Mouse (Mus musculus) forebrain, embryonic 16.5 days (tissue): Measurements from ENCODE around the gene Lpin2. TPM values are rescaled to one million over a fixed set of nuclear protein-coding genes. Genes with fewer than 3 reads are reported as not detected.

Source experiments
- ATAC-seq: fragments of 200-750 bp; cut with Nextera tagmentation; 2 replicates; pipeline ENCODE4 v1.8.0; 2017; ENCODE audit warnings: mild to moderate bottlenecking, moderate library complexity
- H3K27ac ChIP-seq: fragments of 300-500 bp; sonication (generic); 2 replicates; pipeline ENCODE4 v1.5.1; 2014; ENCODE audit warnings: low read length, control low read depth
- H3K27me3 ChIP-seq: fragments of 300-500 bp; sonication (generic); replicated peaks from 2 replicates; pipeline ENCODE4 v1.6.1; 2014; ENCODE audit warnings: low read length; ENCODE audit not compliant: control insufficient read depth, insufficient read depth
- H3K36me3 ChIP-seq: fragments of 300-500 bp; sonication (generic); 2 replicates; pipeline ENCODE4 v1.6.1; 2014; ENCODE audit not compliant: control insufficient read depth, insufficient read depth
- H3K4me1 ChIP-seq: fragments of 300-500 bp; sonication (generic); replicated peaks from 2 replicates; pipeline ENCODE4 v1.6.1; 2014; ENCODE audit warnings: low read length; ENCODE audit not compliant: control insufficient read depth, insufficient read depth
- H3K4me2 ChIP-seq: fragments of 300-500 bp; sonication (generic); 2 replicates; pipeline ENCODE4 v1.6.1; 2014; ENCODE audit warnings: mild to moderate bottlenecking, low read length, control low read depth
- H3K4me3 ChIP-seq: fragments of 300-500 bp; sonication (generic); replicated peaks from 2 replicates; pipeline ENCODE4 v1.5.1; 2014; ENCODE audit warnings: mild to moderate bottlenecking, low read length, control low read depth
- H3K9ac ChIP-seq: fragments of 300-500 bp; sonication (generic); replicated peaks from 2 replicates; pipeline ENCODE4 v1.6.1; 2014; ENCODE audit warnings: low read depth, low read length, control low read depth
- H3K9me3 ChIP-seq: fragments of 300-500 bp; sonication (generic); 2 replicates; pipeline ENCODE4 v1.6.1; 2016; ENCODE audit warnings: low read length; ENCODE audit not compliant: control insufficient read depth
- WGBS: fragments of 180-500 bp; shearing (Covaris S2); extraction: QIAGEN DNeasy Blood & Tissue Kit; methylation state at CpG from one replicate; pipeline ENCODE4 v1.1.7; 2014; 5-methylcytosine and 5-hydroxymethylcytosine counted together
- polyA plus RNA-seq: library from polyadenylated mRNA; unstranded; fragments of >200 nt; fragmentation: Nextera tagmentation; extraction: Ambion mirVana; gene quantifications from 2 replicates; pipeline ENCODE4 v1.2.1, GENCODE M21; 2015

Gene Lpin2
- polyA plus RNA-seq, 1 experiment from 2014 or later = 40.1 TPM

DNA sequence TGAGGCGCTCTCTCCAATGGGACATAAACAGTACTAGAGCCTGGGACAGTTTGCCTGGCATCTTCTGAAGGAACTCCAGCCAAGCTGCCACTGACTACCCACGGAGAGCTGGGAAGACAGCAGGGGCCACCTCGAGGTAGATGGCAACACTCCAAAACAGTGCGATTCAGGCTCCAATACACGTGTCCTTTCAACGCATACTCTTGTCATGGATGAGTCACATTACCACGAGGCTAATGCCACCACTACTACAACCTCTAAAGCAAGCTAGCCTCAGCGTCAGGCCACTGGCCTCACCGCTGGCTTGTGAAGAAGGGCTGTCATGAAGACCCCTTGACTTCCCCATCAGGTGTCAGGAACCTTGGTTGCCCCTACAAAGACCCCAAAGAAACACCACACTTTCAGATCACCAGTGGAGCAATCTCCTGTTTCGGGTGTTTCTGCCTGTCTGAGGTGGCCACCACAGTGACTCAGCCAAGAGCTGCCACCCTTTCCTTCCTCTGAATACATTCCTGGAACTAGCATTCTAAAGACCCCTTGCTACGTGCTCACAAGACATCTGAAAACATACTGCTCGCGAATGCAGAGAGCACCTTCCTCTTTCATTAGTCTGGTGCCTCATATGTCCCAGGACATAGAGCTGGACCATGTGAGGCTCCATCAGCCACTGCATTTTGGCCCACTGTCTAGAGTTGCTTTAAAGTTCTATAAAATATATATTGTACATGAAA is 74.6 kb downstream of the Lpin2 start:
- WGBS = 84% methylated on average over 13 of the region's 13 CpGs
- no peaks in the 10 kb centered on the region for H3K4me1 ChIP-seq
- H3K4me3 ChIP-seq = no peak overlapping the region

DNA sequence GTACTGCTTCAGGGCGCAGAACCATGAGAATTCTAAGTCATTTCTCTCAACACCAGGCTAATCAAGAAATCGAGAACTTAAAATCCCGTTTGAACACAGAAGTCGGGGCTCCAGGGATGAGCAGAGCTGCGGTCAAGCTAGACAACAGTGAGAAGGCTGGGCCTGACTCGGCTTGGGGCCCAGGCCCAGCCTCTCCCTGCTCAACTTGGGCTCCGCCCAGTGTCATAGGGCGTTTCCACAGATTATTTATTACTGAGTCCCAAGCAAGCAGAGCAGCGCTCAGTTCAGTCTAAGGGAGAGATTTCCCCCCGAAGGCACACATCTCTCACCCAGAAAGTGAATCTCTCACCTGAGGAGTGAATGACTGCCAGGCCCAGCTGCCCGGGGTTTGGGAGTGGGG is 77.4 kb downstream of the Lpin2 start:
- H3K9ac ChIP-seq = no peak overlapping the region
- H3K27me3 ChIP-seq = no peaks in the 10 kb centered on the region
- no peaks in the 10 kb centered on the region for H3K36me3 ChIP-seq
- no peak overlapping the region for H3K4me3 ChIP-seq
- no peak for ATAC-seq
- H3K4me1 ChIP-seq = no peaks in the 10 kb centered on the region
- H3K4me2 ChIP-seq = no peak overlapping the region
- WGBS = 82% methylated on average over 11 of the region's 11 CpGs
- H3K9me3 ChIP-seq = no peaks in the 10 kb centered on the region
- H3K27ac ChIP-seq = no peak overlapping the region

More for the DNA sequence above, 74.6 kb downstream of the Lpin2 start:
- no peaks in the 10 kb centered on the region for H3K27me3 ChIP-seq
- H3K9me3 ChIP-seq = no peaks in the 10 kb centered on the region
- H3K36me3 ChIP-seq = no peaks in the 10 kb centered on the region
- H3K27ac ChIP-seq = no peak overlapping the region
- no peak overlapping the region for H3K9ac ChIP-seq
- no peak for ATAC-seq
- H3K4me2 ChIP-seq = no peak overlapping the region

DNA sequence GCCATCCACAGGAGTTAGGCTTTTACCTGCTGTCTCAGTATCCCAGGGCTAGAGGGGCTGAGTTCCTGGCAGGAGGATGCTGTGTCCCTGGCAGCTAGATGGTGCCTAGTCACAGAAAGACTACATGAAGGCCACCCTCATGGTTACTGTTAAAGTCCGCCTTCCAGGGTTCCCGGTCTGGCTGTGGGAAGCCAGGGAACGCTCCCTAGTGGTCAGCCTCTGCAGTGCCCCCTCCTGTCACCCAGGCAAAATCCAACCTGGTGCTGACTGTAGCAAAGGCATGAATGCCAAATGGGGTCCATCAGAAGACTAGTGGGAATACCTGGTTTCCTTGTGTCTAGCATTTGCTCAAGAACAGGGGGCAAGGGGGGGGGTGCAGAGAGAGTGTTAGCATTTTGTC is 78.3 kb downstream of the Lpin2 start:
- ATAC-seq = no peak

DNA sequence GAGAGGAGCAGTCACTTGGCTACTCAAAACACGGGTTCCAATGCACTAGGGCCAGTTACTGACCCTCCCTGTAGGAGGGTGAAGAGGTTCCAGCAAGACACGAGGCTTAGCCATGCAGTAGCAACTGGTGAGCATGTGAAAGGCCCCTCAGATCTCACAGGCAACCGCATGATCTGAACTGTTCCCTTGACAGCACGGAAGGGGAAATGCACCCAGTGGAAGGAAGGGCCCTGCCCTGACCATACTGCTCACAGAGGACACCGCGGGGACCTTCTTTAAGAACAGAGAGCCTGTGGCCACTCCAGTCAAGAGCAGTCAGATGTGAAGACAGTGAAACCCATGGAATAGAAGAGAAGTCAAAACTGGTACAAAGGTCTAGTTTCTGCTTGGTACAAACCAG is 80.8 kb downstream of the Lpin2 start:
- ATAC-seq = no peak
- H3K36me3 ChIP-seq = no peaks in the 10 kb centered on the region
- no peak overlapping the region for H3K4me2 ChIP-seq
- WGBS = 86% methylated on average over 6 of the region's 6 CpGs
- H3K9ac ChIP-seq = no peak overlapping the region
- no peaks in the 10 kb centered on the region for H3K9me3 ChIP-seq
- H3K27ac ChIP-seq = no peak overlapping the region
- no peaks in the 10 kb centered on the region for H3K4me1 ChIP-seq
- no peak overlapping the region for H3K4me3 ChIP-seq
- no peaks in the 10 kb centered on the region for H3K27me3 ChIP-seq

More for the DNA sequence above, 78.3 kb downstream of the Lpin2 start:
- Histone ChIP-seq H3K4me3 (no peak overlapping the region), H3K27me3 (no peaks in the 10 kb centered on the region), H3K4me1 (no peaks in the 10 kb centered on the region), H3K9me3 (no peaks in the 10 kb centered on the region), H3K4me2 (no peak overlapping the region), H3K36me3 (no peaks in the 10 kb centered on the region), H3K27ac (no peak overlapping the region), H3K9ac (no peak overlapping the region)
- 33% methylated on average over 3 of the region's 3 CpGs for WGBS

DNA sequence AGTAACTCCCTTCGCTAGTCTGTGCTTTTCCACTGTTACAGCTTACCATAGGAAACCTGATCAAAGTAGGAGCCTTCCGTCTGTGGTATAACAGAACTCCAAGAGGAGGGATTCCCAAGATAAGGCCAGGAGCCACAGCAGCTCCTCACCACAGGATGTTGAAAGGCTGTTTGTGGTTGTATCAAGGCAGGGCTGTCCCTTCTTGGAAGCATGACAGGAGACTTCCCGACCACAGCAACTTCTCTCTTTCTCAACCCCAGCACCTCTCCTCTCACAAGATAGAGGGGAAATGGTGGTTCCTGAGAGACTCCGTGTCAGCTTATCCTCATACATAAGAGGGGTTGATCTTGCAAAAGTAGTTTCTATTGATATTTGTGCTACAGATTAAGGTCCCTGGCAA is 82.4 kb downstream of the Lpin2 start:
- no peak for ATAC-seq
- Histone ChIP-seq H3K9ac (no peak overlapping the region), H3K27ac (no peak overlapping the region), H3K4me2 (no peak overlapping the region), H3K4me3 (no peak overlapping the region), H3K9me3 (no peaks in the 10 kb centered on the region), H3K27me3 (no peaks in the 10 kb centered on the region), H3K36me3 (no peaks in the 10 kb centered on the region), H3K4me1 (no peaks in the 10 kb centered on the region)
- 85% methylated on average over 4 of the region's 4 CpGs for WGBS

DNA sequence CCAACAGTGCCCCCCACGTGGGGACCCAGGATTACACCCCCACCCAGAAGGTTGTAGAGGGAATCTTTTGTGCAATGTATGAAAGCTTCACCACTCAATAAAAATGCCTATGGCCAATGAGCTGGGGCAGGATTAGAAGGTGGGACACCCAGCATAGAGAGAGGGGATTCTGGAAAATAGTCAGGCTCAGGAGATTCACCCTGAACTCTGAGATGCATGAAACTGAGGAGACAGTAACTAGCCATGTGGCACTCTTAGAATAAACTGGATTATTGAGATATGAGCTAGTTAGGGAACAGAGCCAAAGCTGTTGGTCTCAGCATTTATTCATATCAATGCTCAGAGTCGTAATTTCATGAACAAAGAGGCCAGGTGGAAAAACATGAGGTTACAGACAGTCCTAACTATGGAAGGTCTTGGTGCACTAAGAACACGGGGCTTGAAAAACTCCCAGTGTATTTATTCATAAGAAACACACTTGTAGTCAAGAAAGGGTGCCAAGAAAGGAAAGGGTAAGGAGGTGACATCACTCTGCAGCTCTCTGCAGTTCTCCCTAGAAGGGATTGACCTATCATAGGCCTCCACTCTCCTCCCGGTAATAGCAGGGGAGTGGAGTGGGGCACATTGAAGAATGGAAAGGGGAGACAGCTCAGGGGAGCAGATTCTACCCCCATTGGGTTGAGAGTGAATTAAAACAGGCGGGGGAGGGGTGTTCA is 83.1 kb downstream of the Lpin2 start:
- no peaks in the 10 kb centered on the region for H3K27me3 ChIP-seq
- no peaks in the 10 kb centered on the region for H3K36me3 ChIP-seq
- H3K27ac ChIP-seq = no peak overlapping the region
- WGBS = 63% methylated on average over 5 of the region's 5 CpGs
- H3K4me2 ChIP-seq = no peak overlapping the region
- no peaks in the 10 kb centered on the region for H3K9me3 ChIP-seq
- H3K4me1 ChIP-seq = no peaks in the 10 kb centered on the region
- H3K9ac ChIP-seq = no peak overlapping the region
- no peak overlapping the region for H3K4me3 ChIP-seq
- no peak for ATAC-seq

DNA sequence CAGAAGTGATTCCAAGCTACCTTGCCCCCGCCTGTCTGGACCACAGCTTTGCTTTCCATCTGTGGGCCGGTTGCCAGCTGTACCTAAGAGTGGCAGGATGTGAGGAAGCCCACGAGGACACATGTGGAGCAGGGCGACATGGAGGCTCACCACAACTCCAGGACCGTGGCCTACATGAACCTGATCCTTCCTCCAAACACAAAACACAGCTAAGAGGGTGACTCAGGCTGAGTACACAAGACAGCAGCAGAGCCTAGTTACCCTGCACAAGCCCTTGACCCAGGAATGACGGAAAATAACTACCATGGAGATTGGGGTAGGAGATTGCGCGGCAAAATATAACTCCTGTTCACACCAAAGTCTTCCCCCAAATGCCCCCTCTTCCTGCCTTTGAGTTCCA is 85.0 kb downstream of the Lpin2 start:
- no peaks in the 10 kb centered on the region for H3K36me3 ChIP-seq
- no peak overlapping the region for H3K4me2 ChIP-seq
- no peak overlapping the region for H3K9ac ChIP-seq
- 87% methylated on average over 8 of the region's 8 CpGs for WGBS
- no peak for ATAC-seq
- no peaks in the 10 kb centered on the region for H3K27me3 ChIP-seq
- H3K27ac ChIP-seq = no peak overlapping the region
- H3K9me3 ChIP-seq = no peaks in the 10 kb centered on the region
- H3K4me1 ChIP-seq = no peaks in the 10 kb centered on the region
- H3K4me3 ChIP-seq = no peak overlapping the region

DNA sequence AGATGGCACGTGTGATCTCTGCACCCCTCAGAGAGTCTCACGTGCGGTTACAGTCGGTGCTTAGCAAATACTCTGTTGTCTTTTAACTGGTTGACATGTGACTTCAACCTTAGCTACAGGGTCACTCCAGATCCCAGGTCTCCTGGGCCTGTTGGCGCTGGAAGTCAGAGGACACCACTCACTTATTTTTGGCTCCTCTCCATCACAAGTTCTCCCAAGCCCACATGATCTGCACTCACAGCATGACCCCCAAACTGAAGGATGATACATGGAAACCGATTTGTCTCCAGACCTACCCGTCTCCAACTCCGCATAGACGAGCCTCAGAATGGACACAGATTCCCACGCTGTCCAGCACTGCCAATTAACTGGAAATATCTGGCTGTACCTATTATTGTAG is 85.8 kb downstream of the Lpin2 start:
- no peaks in the 10 kb centered on the region for H3K36me3 ChIP-seq
- H3K4me3 ChIP-seq = no peak overlapping the region
- no peak for ATAC-seq
- no peaks in the 10 kb centered on the region for H3K4me1 ChIP-seq
- H3K4me2 ChIP-seq = no peak overlapping the region
- no peak overlapping the region for H3K9ac ChIP-seq
- H3K27me3 ChIP-seq = no peaks in the 10 kb centered on the region
- no peaks in the 10 kb centered on the region for H3K9me3 ChIP-seq
- WGBS = 84% methylated on average over 10 of the region's 10 CpGs
- H3K27ac ChIP-seq = no peak overlapping the region

DNA sequence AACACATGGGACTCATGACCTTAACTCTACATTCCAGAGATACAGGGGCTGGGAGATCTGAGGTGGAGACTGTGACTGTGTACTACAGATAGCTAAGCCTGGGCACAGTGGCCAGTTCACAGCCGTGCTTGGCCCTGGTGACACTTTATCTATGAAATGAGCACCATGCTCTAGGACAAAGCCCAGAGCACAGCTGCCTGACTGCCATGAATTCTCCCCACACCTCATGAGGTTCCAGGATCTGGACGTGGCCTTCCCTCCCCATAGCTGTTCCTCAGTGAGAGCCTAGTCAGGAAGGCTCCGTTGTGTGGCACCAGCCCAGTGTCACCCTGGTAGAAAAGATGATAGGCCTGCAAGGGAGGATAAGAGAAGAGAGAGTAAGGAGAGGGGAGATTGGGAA is 86.2 kb downstream of the Lpin2 start:
- no peak for ATAC-seq
- Histone ChIP-seq H3K27ac (no peak overlapping the region), H3K4me3 (no peak overlapping the region), H3K36me3 (no peaks in the 10 kb centered on the region), H3K27me3 (no peaks in the 10 kb centered on the region), H3K4me1 (no peaks in the 10 kb centered on the region), H3K4me2 (no peak overlapping the region), H3K9me3 (no peaks in the 10 kb centered on the region), H3K9ac (no peak overlapping the region)
- 91% methylated on average over 3 of the region's 3 CpGs for WGBS
